Mouse (Mus musculus): Measurements from ENCODE around the gene Muc1. TPM values are rescaled to one million over a fixed set of nuclear protein-coding genes. Genes with fewer than 3 reads are reported as not detected.

The Muc1 gene
- 2.8 and 3.1 TPM in 2 replicates for polyA plus RNA-seq (2015; fragmentation: Nextera tagmentation; extraction: Ambion mirVana)

GRCm38 (mm10) chr3:89228836-89229235, at the start of gene Muc1:
Gene Muc1, plus strand, starts transcription at chr3:89229057.
- Histone ChIP-seq H3K27me3 (no peaks in the 10 kb centered on the region), H3K4me2 (peak within 1 kb of the TSS; percentile 77), H3K36me3 (ENCODE audit: poor library complexity, severe bottlenecking) (peaks cover 24% of the 10 kb centered on the region), H3K9me3 (replicated peaks) (no peaks in the 10 kb centered on the region), H3K9ac (peak within 1 kb of the TSS; percentile 87), H3K4me3 (peak within 1 kb of the TSS; percentile 70), H3K4me1 (peaks cover 55% of the 10 kb centered on the region), H3K27ac (peak within 1 kb of the TSS; percentile 95)
- 28% methylated on average over 10 of the region's 10 CpGs for WGBS
- ATAC-seq = no peak

- 94% methylated on average over 27 of the region's 27 CpGs for WGBS
- no peak overlapping the region for H3K4me3 ChIP-seq
- H3K4me2 ChIP-seq = no peak overlapping the region
- H3K4me1 ChIP-seq = peaks cover 44% of the 10 kb centered on the region
- no peak overlapping the region for H3K9ac ChIP-seq
- H3K27me3 ChIP-seq = no peaks in the 10 kb centered on the region
- H3K27ac ChIP-seq = peak overlapping the region; percentile 86; the same call in 1 of the 2 replicates
- no peaks in the 10 kb centered on the region for H3K9me3 ChIP-seq (replicated peaks)
- no peak for ATAC-seq
- H3K36me3 ChIP-seq (ENCODE audit: poor library complexity, severe bottlenecking) = peaks cover 44% of the 10 kb centered on the region
Observed at GRCm38 (mm10) chr3:89181749-89182500, 46.9 kb upstream of the Muc1 start.

GRCm38 (mm10) chr3:89182531-89183057, 46.3 kb upstream of the Muc1 start:
- Histone ChIP-seq H3K9me3 (replicated peaks) (no peaks in the 10 kb centered on the region), H3K27ac (peak overlapping the region; percentile 86; the same call in 1 of the 2 replicates), H3K36me3 (ENCODE audit: poor library complexity, severe bottlenecking) (peaks cover 44% of the 10 kb centered on the region), H3K4me2 (peak overlapping the region; percentile 96), H3K9ac (no peak overlapping the region), H3K4me3 (peak overlapping the region; percentile 59), H3K27me3 (no peaks in the 10 kb centered on the region), H3K4me1 (peaks cover 49% of the 10 kb centered on the region)
- 49% methylated on average over 7 of the region's 7 CpGs for WGBS
- ATAC-seq = peak; percentile 37

- WGBS = 4% methylated on average over 38 of the region's 39 CpGs
- Histone ChIP-seq H3K27ac (peak within 1 kb of the TSS; percentile 86), H3K4me1 (peaks cover 43% of the 10 kb centered on the region), H3K9ac (peak within 1 kb of the TSS; percentile 86), H3K27me3 (no peaks in the 10 kb centered on the region), H3K4me2 (peak within 1 kb of the TSS; percentile 96), H3K4me3 (peak within 1 kb of the TSS; percentile 59), H3K9me3 (replicated peaks) (no peaks in the 10 kb centered on the region), H3K36me3 (ENCODE audit: poor library complexity, severe bottlenecking) (peaks cover 50% of the 10 kb centered on the region)
- peak; percentile 96 for ATAC-seq
Observed at GRCm38 (mm10) chr3:89183058-89183958, 45.5 kb upstream of the Muc1 start, which contains the start of gene Fam189b. Gene Fam189b, plus strand, starts transcription at chr3:89183143.

DNA sequence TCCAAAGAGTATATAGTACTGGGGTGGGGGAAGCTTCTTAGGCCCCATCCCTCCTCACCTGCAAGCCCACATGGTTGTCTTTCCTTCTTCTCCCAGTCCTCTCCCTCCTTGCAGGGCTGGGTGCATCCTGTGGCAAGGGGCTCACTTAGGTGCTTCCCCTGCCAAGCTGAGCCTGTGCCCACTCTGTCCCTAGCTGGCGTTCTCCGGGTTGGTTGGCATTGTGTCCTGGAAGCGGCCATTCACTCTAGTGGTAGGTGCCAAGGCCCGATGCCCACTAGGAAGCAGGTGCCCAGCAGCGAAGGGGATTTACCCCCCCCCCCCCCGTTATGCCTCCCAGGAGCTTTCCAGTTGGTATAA, 44.9 kb upstream of the Muc1 start:
- no peak for ATAC-seq
- Histone ChIP-seq H3K36me3 (ENCODE audit: poor library complexity, severe bottlenecking) (peaks cover 53% of the 10 kb centered on the region), H3K4me3 (peak overlapping the region; percentile 59), H3K27me3 (no peaks in the 10 kb centered on the region), H3K4me1 (peaks cover 36% of the 10 kb centered on the region), H3K9me3 (replicated peaks) (no peaks in the 10 kb centered on the region), H3K27ac (no peak overlapping the region), H3K9ac (peak overlapping the region; percentile 86), H3K4me2 (peak overlapping the region; percentile 96)
- 63% methylated on average over 6 of the region's 6 CpGs for WGBS

GRCm38 (mm10) chr3:89187197-89187596, 41.7 kb upstream of the Muc1 start:
- Histone ChIP-seq H3K4me2 (no peak overlapping the region), H3K9ac (peak overlapping the region; percentile 46; the same call in 1 of the 2 replicates)
- no peak for ATAC-seq

DNA sequence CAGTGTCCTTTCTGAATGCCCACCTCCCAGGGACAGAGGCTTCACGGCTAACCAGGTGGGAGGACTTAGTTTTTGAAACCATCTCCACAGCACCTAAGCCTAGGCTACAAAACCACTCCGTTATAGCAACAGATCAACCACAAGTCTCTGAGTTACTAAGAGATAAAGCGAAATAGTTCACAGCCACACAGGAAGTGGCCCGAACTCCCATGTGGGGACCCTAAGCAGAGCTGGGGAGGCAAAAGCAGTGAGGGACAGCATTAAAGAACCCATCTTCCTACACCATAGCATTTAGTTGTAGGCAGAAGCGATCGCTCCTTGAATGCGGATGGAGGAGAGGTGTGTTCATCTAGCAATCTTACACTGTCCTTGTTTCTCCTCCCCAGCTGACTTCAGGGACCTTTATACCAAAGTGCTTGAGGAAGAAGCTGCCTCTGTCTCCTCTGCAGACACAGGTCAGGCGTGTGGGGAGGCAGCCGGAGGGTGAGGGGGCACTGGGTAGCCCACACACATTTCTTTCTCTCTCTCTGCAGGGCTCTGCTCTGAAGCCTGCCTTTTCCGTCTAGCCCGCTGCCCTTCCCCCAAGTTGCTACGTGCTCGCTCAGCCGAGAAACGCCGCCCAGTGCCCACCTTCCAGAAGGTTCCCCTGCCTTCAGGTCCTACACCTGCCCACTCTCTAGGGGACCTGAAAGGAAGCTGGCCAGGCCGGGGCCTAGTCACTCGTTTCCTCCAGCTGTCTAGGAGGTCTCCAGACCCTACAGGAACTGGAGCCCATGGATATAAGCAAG, 41.0 kb upstream of the Muc1 start:
- 56% methylated on average over 18 of the region's 18 CpGs for WGBS
- Histone ChIP-seq H3K4me3 (no peak overlapping the region), H3K27ac (no peak overlapping the region), H3K36me3 (ENCODE audit: poor library complexity, severe bottlenecking) (peaks cover 16% of the 10 kb centered on the region; the same call in 1 of the 2 replicates), H3K4me2 (no peak overlapping the region), H3K9me3 (replicated peaks) (no peaks in the 10 kb centered on the region), H3K27me3 (no peaks in the 10 kb centered on the region), H3K9ac (no peak overlapping the region; the same call in 1 of the 2 replicates), H3K4me1 (peaks cover 27% of the 10 kb centered on the region)
- ATAC-seq = no peak

More at GRCm38 (mm10) chr3:89187197-89187596, 41.7 kb upstream of the Muc1 start:
- peaks cover 20% of the 10 kb centered on the region for H3K36me3 ChIP-seq (ENCODE audit: poor library complexity, severe bottlenecking)
- no peaks in the 10 kb centered on the region for H3K9me3 ChIP-seq (replicated peaks)
- no peak overlapping the region for H3K27ac ChIP-seq
- no peak overlapping the region for H3K4me3 ChIP-seq
- peaks cover 33% of the 10 kb centered on the region for H3K4me1 ChIP-seq
- 21% methylated on average over 23 of the region's 23 CpGs for WGBS
- H3K27me3 ChIP-seq = no peaks in the 10 kb centered on the region

DNA sequence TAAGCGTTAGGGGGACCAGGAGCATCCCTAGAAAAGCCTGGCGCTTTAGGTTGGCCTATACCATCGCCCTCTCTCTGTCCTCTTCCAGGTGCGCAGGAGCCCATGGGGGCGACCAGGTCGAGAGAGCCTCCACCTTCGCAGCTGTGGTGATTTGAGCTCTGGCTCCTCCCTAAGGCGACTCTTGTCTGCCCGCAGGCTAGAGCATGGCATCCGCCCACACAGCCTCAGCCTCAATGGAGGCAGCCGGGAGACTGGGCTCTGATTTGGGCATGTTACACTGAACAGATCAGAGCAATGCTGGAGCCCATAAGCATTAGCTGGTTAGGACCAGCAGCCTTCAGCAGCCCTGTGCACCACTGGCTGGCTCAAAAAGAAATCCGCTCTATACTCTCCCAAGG, 40.4 kb upstream of the Muc1 start:
- H3K27ac ChIP-seq = no peak overlapping the region
- no peak overlapping the region for H3K4me2 ChIP-seq
- no peak for ATAC-seq
- WGBS = 65% methylated on average over 12 of the region's 12 CpGs
- no peaks in the 10 kb centered on the region for H3K27me3 ChIP-seq
- H3K36me3 ChIP-seq (ENCODE audit: poor library complexity, severe bottlenecking) = peaks cover 16% of the 10 kb centered on the region; the same call in 1 of the 2 replicates
- H3K4me1 ChIP-seq = peaks cover 24% of the 10 kb centered on the region
- H3K4me3 ChIP-seq = no peak overlapping the region
- H3K9ac ChIP-seq = peak overlapping the region; percentile 12; the same call in 1 of the 2 replicates
- H3K9me3 ChIP-seq (replicated peaks) = no peaks in the 10 kb centered on the region

GRCm38 (mm10) chr3:89190436-89190835, 38.4 kb upstream of the Muc1 start:
- ATAC-seq = no peak
- Histone ChIP-seq H3K9ac (no peak overlapping the region), H3K4me1 (peaks cover 12% of the 10 kb centered on the region; the same call in 1 of the 2 replicates), H3K9me3 (replicated peaks) (no peaks in the 10 kb centered on the region), H3K4me3 (no peak overlapping the region), H3K27me3 (no peaks in the 10 kb centered on the region), H3K36me3 (ENCODE audit: poor library complexity, severe bottlenecking) (peaks cover 15% of the 10 kb centered on the region; the same call in 1 of the 2 replicates), H3K27ac (no peak overlapping the region), H3K4me2 (no peak overlapping the region)
- WGBS = 90% methylated on average over 8 of the region's 8 CpGs

- Histone ChIP-seq H3K4me1 (peaks cover 11% of the 10 kb centered on the region), H3K9ac (no peak overlapping the region), H3K27ac (no peak overlapping the region), H3K36me3 (ENCODE audit: poor library complexity, severe bottlenecking) (peaks cover 6% of the 10 kb centered on the region; the same call in 1 of the 2 replicates), H3K9me3 (replicated peaks) (no peaks in the 10 kb centered on the region), H3K4me3 (no peak overlapping the region), H3K27me3 (no peaks in the 10 kb centered on the region), H3K4me2 (no peak overlapping the region)
- ATAC-seq = no peak
- 44% methylated on average over 1 of the region's 1 CpGs for WGBS
Observed at GRCm38 (mm10) chr3:89193351-89193750, 35.5 kb upstream of the Muc1 start.

- Histone ChIP-seq H3K27ac (no peak overlapping the region), H3K36me3 (ENCODE audit: poor library complexity, severe bottlenecking) (peaks cover under 1% of the 10 kb centered on the region; the same call in 1 of the 2 replicates), H3K27me3 (no peaks in the 10 kb centered on the region), H3K4me3 (no peak overlapping the region), H3K9ac (no peak overlapping the region), H3K4me2 (no peak overlapping the region), H3K4me1 (peaks cover 11% of the 10 kb centered on the region), H3K9me3 (replicated peaks) (no peaks in the 10 kb centered on the region)
- 85% methylated on average over 2 of the region's 2 CpGs for WGBS
- ATAC-seq = no peak
Observed at GRCm38 (mm10) chr3:89193853-89194252, 35.0 kb upstream of the Muc1 start.
